Mouse (Mus musculus) liver, embryonic 14.5 days (tissue): Measurements from ENCODE around the gene Maml2.

ENCODE experiments used
- CTCF ChIP-seq: IDR thresholded peaks from 2 replicates; pipeline ENCODE4 v1.5.1; 2016; ENCODE audit warnings: antibody characterized with exemption, low read depth, control low read depth
- EP300 ChIP-seq: IDR thresholded peaks from 2 replicates; pipeline ENCODE4 v1.6.1; 2016; ENCODE audit warnings: antibody characterized with exemption, low read depth

GRCm38 (mm10) chr9:13699061-13699780, 401.5 kb downstream of the Maml2 start:
- TF ChIP-seq CTCF (no peak), EP300 (no peak)
